Mouse (Mus musculus) heart, postnatal 0 days (tissue): ENCODE results near the gene Ceacam19. TPM values are rescaled to one million over a fixed set of nuclear protein-coding genes. Genes with fewer than 3 reads are reported as not detected.

Experiments used
- ATAC-seq: fragments of 200-750 bp; cut with Nextera tagmentation; 2 replicates; pipeline ENCODE4 v1.8.0; 2017; ENCODE audit warnings: low read depth, moderate number of reproducible peaks, moderate library complexity; ENCODE audit not compliant: insufficient read depth
- DNase-seq: peaks from one replicate; pipeline ENCODE4 v3.0.0-alpha.2; 2016; ENCODE audit warnings: low spot score
- H3K27ac ChIP-seq: fragments of 300-500 bp; sonication (generic); 2 replicates; pipeline ENCODE4 v1.5.1; 2014; ENCODE audit warnings: low read depth, mild to moderate bottlenecking
- H3K27me3 ChIP-seq: fragments of 300-500 bp; sonication (generic); 2 replicates; pipeline ENCODE4 v1.6.1; 2014; ENCODE audit warnings: low read length, mixed read lengths; ENCODE audit not compliant: control insufficient read depth, insufficient read depth
- H3K36me3 ChIP-seq: fragments of 300-500 bp; sonication (generic); replicated peaks from 2 replicates; pipeline ENCODE4 v1.6.1; 2014; ENCODE audit warnings: low read length, mixed read lengths; ENCODE audit not compliant: control insufficient read depth, insufficient read depth
- H3K4me1 ChIP-seq: fragments of 300-500 bp; sonication (generic); 2 replicates; pipeline ENCODE4 v1.6.1; 2014; ENCODE audit warnings: antibody characterized with exemption; ENCODE audit not compliant: control insufficient read depth, insufficient read depth
- H3K4me2 ChIP-seq: fragments of 300-500 bp; sonication (generic); 2 replicates; pipeline ENCODE4 v1.6.1; 2014; ENCODE audit warnings: low read depth, mild to moderate bottlenecking, low read length, moderate library complexity
- H3K4me3 ChIP-seq: fragments of 300-500 bp; sonication (generic); 2 replicates; pipeline ENCODE4 v1.5.1; 2014; ENCODE audit warnings: low read depth, low read length
- H3K9ac ChIP-seq: fragments of 300-500 bp; sonication (generic); replicated peaks from 2 replicates; pipeline ENCODE4 v1.6.1; 2014; ENCODE audit warnings: low read depth, low read length, mixed read lengths
- H3K9me3 ChIP-seq: fragments of 300-500 bp; sonication (generic); replicated peaks from 2 replicates; pipeline ENCODE4 v1.6.1; 2016; ENCODE audit warnings: low read length; ENCODE audit not compliant: control insufficient read depth
- CTCF ChIP-seq: IDR thresholded peaks from 2 replicates; pipeline ENCODE4 v1.5.1; 2016; ENCODE audit warnings: antibody characterized with exemption, control low read depth, low read depth
- EP300 ChIP-seq: IDR thresholded peaks from 2 replicates; pipeline ENCODE4 v1.6.1; 2016; ENCODE audit warnings: antibody characterized with exemption, low read depth
- WGBS: fragments of 180-500 bp; shearing (Covaris S2); extraction: QIAGEN DNeasy Blood & Tissue Kit; methylation state at CpG from one replicate; pipeline ENCODE4 v1.1.7; 2014; 5-methylcytosine and 5-hydroxymethylcytosine counted together
- polyA plus RNA-seq: library from polyadenylated mRNA; unstranded; fragments of >200 nt; fragmentation: Nextera tagmentation; extraction: Ambion mirVana; gene quantifications from 2 replicates; pipeline ENCODE4 v1.2.1, GENCODE M21; 2015
- total RNA-seq: library from RNA; depleted of rRNA; stranded (reverse); fragments of >200 nt; gene quantifications from 2 replicates; pipeline ENCODE4 v1.2.3, GENCODE M21; 2014; ENCODE audit warnings: low replicate concordance

Ceacam19 gene
- total and polyA plus RNA-seq, 2 experiments from 2014 or later: not detected

DNA sequence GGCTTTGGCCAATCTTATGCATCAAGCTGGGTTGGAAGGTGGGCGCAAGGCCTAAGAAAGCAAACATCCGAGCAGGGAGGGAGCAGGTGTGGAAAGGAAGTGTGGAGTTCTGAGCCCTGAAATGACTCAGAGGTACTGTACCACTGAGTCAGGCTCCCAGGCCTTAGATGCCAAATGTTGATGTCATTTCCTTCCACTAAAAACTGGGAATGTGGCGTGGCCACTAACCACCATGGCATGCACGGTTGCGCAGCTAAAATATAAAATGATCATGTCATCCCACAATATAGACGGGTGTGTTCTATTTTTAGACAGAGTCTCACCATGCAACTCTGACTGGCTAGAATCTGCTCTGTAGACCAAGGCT is 23.5 kb upstream of the Ceacam19 start:
- Histone ChIP-seq H3K4me3 (no peak overlapping the region), H3K27ac (peak overlapping the region; percentile 38; the same call in 1 of the 2 replicates), H3K27me3 (no peaks in the 10 kb centered on the region), H3K36me3 (peaks cover 73% of the 10 kb centered on the region), H3K9ac (no peak overlapping the region), H3K9me3 (no peaks in the 10 kb centered on the region), H3K4me2 (no peak overlapping the region), H3K4me1 (no peaks in the 10 kb centered on the region)
- no peak for TF ChIP-seq CTCF
- TF ChIP-seq EP300: no peak
- 61% methylated on average over 6 of the region's 6 CpGs for WGBS
- ATAC-seq (no peak), DNase-seq (no peak)

DNA sequence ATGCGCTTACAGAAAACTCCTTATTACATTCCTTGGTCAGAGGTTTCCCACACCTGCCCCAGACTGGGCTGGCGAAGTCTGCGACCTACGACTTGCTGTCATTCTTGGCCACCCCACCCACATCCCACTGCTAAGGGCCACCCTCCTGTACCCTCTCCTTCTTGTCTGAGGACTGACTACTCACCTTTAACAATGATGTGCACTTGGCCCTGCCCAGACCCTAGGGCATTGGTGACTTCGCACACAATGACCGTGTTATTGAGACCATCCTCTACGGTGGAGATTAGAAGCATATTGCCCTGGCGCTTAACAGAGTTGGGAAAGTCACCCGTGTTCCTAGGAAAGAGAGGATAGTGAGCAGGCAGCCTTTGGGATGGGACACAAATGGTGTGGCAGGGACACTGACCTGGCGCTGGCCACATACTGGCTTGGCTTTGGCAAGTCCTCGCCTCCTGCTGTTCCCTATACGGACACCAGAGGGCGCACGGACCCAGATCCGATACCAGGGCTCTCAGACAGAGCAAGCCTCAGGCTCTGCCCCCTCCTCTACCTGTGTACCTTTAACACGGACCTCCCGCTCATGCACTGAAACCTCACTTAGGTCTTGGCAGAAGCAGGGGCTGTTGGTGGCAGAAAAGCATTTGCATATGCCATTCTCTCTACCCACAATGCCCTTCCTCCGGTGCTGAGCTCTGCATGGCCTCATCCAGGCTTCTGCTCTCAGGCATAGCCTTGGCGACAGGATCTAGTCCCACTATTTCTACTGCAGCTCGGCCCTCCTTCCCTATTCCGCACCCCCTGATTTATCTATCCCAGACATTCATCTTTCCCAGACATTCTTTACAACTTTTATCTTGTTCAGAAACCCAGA is 22.9 kb upstream of the Ceacam19 start:
- no peak overlapping the region for H3K9ac ChIP-seq
- 50% methylated on average over 21 of the region's 21 CpGs for WGBS
- peaks cover 71% of the 10 kb centered on the region for H3K36me3 ChIP-seq
- peak; percentile 70 for ATAC-seq
- no peak overlapping the region for H3K4me2 ChIP-seq
- no peaks in the 10 kb centered on the region for H3K27me3 ChIP-seq
- no peak overlapping the region for H3K27ac ChIP-seq
- TF ChIP-seq CTCF: peak; percentile 80
- TF ChIP-seq EP300: no peak
- peak; percentile 59 for DNase-seq
- no peaks in the 10 kb centered on the region for H3K4me1 ChIP-seq
- H3K9me3 ChIP-seq: no peaks in the 10 kb centered on the region
- H3K4me3 ChIP-seq: no peak overlapping the region

DNA sequence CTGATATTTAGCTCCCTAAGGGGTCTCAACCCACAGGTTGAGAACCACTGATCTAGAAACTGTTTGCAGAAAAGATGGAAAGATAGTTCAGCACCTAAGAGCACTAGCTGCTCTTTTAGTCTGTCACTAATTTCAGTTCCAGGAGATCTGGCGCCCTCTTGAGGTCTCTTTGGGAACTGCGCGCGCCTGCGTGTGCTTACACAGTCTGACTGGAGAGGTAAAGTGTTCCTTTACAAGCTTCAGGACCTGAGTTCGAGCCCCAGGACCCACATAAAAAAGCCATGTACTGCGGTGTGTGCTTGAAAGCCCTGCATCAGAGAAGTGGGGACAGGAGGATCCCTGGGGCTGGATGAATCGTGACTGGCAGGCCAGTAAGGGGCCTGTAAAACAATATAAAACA is 2.1 kb upstream of the Ceacam19 start:
- H3K4me3 ChIP-seq: no peak overlapping the region
- H3K9ac ChIP-seq: no peak overlapping the region
- no peaks in the 10 kb centered on the region for H3K36me3 ChIP-seq
- DNase-seq (no peak), ATAC-seq (no peak)
- no peak overlapping the region for H3K4me2 ChIP-seq
- WGBS: 46% methylated on average over 8 of the region's 8 CpGs
- no peaks in the 10 kb centered on the region for H3K27me3 ChIP-seq
- no peaks in the 10 kb centered on the region for H3K9me3 ChIP-seq
- H3K4me1 ChIP-seq: no peaks in the 10 kb centered on the region
- TF ChIP-seq EP300: no peak
- TF ChIP-seq CTCF: peak; percentile 56
- H3K27ac ChIP-seq: no peak overlapping the region

DNA sequence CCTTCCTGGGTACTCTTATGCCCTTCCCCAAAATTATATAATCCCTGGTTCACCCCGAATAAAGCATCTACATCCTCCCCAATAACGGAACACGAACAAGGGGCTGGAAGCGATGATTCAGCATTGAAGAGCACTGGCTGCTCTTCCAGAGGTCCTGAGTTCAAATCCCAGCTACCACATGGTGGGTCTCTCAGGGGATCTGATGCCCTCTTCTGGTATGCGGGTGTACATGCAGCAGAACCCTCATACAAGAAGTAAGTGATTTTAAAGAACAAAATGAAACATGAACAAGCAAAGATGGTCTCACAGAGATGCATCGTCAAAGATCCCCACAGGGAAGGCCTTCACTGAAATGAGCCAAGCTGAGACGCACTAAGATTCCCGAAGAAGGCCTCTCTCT is 7.0 kb downstream of the Ceacam19 start:
- WGBS: 82% methylated on average over 8 of the region's 8 CpGs
- TF ChIP-seq CTCF (no peak), EP300 (no peak)
- no peak overlapping the region for H3K4me2 ChIP-seq
- H3K9ac ChIP-seq: no peak overlapping the region
- DNase-seq (no peak), ATAC-seq (no peak)
- H3K4me1 ChIP-seq: no peaks in the 10 kb centered on the region
- H3K4me3 ChIP-seq: no peak overlapping the region
- H3K36me3 ChIP-seq: no peaks in the 10 kb centered on the region
- H3K27me3 ChIP-seq: no peaks in the 10 kb centered on the region
- H3K9me3 ChIP-seq: no peaks in the 10 kb centered on the region
- no peak overlapping the region for H3K27ac ChIP-seq

DNA sequence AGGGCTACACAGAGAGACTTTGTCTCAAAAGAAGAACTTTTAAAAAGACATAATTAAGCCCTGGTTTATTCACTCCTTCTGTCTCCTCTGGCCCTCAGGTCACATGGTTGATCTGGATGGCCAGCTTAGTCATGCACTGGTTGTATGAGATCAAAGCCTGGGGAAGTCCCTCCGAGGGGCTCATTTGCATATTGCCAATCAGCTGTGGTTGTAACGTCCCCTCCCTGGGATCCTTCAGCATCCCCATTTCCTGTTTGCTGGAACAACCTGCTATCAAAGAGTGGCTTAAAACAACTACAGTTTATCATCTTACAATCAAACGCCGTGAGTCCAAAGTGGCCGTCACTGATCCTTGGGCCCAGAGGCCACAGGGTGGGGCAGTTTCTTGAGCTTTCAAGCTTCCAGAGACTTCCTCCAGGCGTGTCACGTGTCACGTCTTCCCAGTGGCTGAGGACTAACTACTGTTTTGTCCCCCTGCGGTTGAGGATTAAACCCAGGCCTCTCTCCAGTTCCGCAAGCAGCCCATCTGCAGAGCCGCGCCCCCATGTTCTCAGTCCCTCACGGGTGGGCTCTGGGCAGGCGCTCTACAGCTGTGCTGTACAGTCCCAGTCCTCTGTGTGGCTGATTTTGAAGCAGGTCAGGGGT is 10.9 kb downstream of the Ceacam19 start:
- no peak for ATAC-seq
- DNase-seq: no peak

More for the DNA sequence above, 10.9 kb downstream of the Ceacam19 start:
- no peak for TF ChIP-seq CTCF
- no peaks in the 10 kb centered on the region for H3K36me3 ChIP-seq
- H3K27ac ChIP-seq: no peak overlapping the region
- no peaks in the 10 kb centered on the region for H3K27me3 ChIP-seq
- no peaks in the 10 kb centered on the region for H3K9me3 ChIP-seq
- H3K4me1 ChIP-seq: no peaks in the 10 kb centered on the region
- no peak overlapping the region for H3K9ac ChIP-seq
- H3K4me3 ChIP-seq: no peak overlapping the region
- 39% methylated on average over 14 of the region's 14 CpGs for WGBS
- no peak overlapping the region for H3K4me2 ChIP-seq
